Mouse (Mus musculus) midbrain, embryonic 16.5 days (tissue): ENCODE results near the gene Gm648. TPM values are rescaled to one million over a fixed set of nuclear protein-coding genes. Genes with fewer than 3 reads are reported as not detected.

ENCODE experiments used
- ATAC-seq: fragments of 200-750 bp; cut with Nextera tagmentation; 2 replicates; pipeline ENCODE4 v1.8.0; 2017; ENCODE audit warnings: moderate TSS enrichment
- H3K27ac ChIP-seq: fragments of 300-500 bp; sonication (generic); 2 replicates; pipeline ENCODE4 v1.5.1; 2014; ENCODE audit warnings: mild to moderate bottlenecking, low read length, mixed read lengths
- H3K27me3 ChIP-seq: fragments of 300-500 bp; sonication (generic); 2 replicates; pipeline ENCODE4 v1.6.1; 2014; ENCODE audit warnings: low read depth, low read length, mixed read lengths; ENCODE audit not compliant: control insufficient read depth, insufficient read depth
- H3K36me3 ChIP-seq: fragments of 300-500 bp; sonication (generic); 2 replicates; pipeline ENCODE4 v1.6.1; 2014; ENCODE audit warnings: mild to moderate bottlenecking, low read length, moderate library complexity, mixed read lengths; ENCODE audit not compliant: control insufficient read depth, insufficient read depth
- H3K4me1 ChIP-seq: fragments of 300-500 bp; sonication (generic); 2 replicates; pipeline ENCODE4 v1.6.1; 2014; ENCODE audit warnings: mild to moderate bottlenecking, low read length, mixed read lengths; ENCODE audit not compliant: control insufficient read depth, insufficient read depth
- H3K4me2 ChIP-seq: fragments of 300-500 bp; sonication (generic); 2 replicates; pipeline ENCODE4 v1.6.1; 2014; ENCODE audit warnings: mild to moderate bottlenecking, low read length, mixed read lengths
- H3K4me3 ChIP-seq: fragments of 300-500 bp; sonication (generic); 2 replicates; pipeline ENCODE4 v1.5.1; 2014; ENCODE audit warnings: low read depth, mild to moderate bottlenecking, low read length, moderate library complexity, mixed read lengths
- H3K9ac ChIP-seq: fragments of 300-500 bp; sonication (generic); 2 replicates; pipeline ENCODE4 v1.6.1; 2014; ENCODE audit warnings: low read depth, low read length, mixed read lengths
- H3K9me3 ChIP-seq: fragments of 300-500 bp; sonication (generic); replicated peaks from 2 replicates; pipeline ENCODE4 v1.6.1; 2014; ENCODE audit warnings: mild to moderate bottlenecking, low read length, mixed read lengths; ENCODE audit not compliant: control insufficient read depth, poor library complexity, severe bottlenecking
- WGBS: fragments of 180-500 bp; shearing (Covaris S2); extraction: QIAGEN DNeasy Blood & Tissue Kit; methylation state at CpG from one replicate; pipeline ENCODE4 v1.1.7; 2014; 5-methylcytosine and 5-hydroxymethylcytosine counted together
- microRNA-seq: library from miRNA; unstranded; fragments of <30 nt; microRNA quantifications from one replicate; pipeline ENCODE4, GENCODE M21; 2017
- polyA plus RNA-seq: library from polyadenylated mRNA; unstranded; fragments of >200 nt; fragmentation: Nextera tagmentation; extraction: Ambion mirVana; gene quantifications from 2 replicates; pipeline ENCODE4 v1.2.1, GENCODE M21; 2015

Gm648 gene
- polyA plus RNA-seq, 1 experiment from 2014 or later = not detected

- 82% methylated on average over 7 of the region's 7 CpGs for WGBS
- H3K4me1 ChIP-seq = no peaks in the 10 kb centered on the region
- H3K4me2 ChIP-seq = no peak overlapping the region
- no peak for ATAC-seq
- no peak overlapping the region for H3K27ac ChIP-seq
- no peak overlapping the region for H3K9ac ChIP-seq
- H3K4me3 ChIP-seq = no peak overlapping the region
- H3K9me3 ChIP-seq = no peaks in the 10 kb centered on the region
- no peaks in the 10 kb centered on the region for H3K36me3 ChIP-seq
- H3K27me3 ChIP-seq = no peaks in the 10 kb centered on the region
Observed at GRCm38 (mm10) chrX:56497241-56497640, 52.2 kb downstream of the Gm648 start.

Small RNA genes within 50 kb of the gene (microRNA-seq; reads per million reads assigned to microRNA genes)
- gene Mir5116 = not detected

Other genes with a start within 250 kb of the Gm648 start
- gene Zfp449, start 203.2 kb downstream of the Gm648 start, polyA plus RNA-seq = 6.1 and 7.2 TPM in 2 replicates
- gene Smim10l2a, start 175.0 kb downstream of the Gm648 start, polyA plus RNA-seq = 39.4 and 46.0 TPM in 2 replicates
- not detected in 2 replicates for gene Gm2174, start 101.6 kb downstream of the Gm648 start, polyA plus RNA-seq
- 18.2 and 18.3 TPM in 2 replicates for gene Ints6l, start 94.7 kb downstream of the Gm648 start, polyA plus RNA-seq
- gene Gm10477, start 24.9 kb downstream of the Gm648 start, polyA plus RNA-seq = not detected in 2 replicates
- 60.4 and 60.7 TPM in 2 replicates for gene Mmgt1, start 48.5 kb upstream of the Gm648 start, polyA plus RNA-seq
- gene Slc9a6, start 60.2 kb upstream of the Gm648 start, polyA plus RNA-seq = 82.5 and 84.0 TPM in 2 replicates
- 190 and 207 TPM in 2 replicates for gene Fhl1, start 182.2 kb upstream of the Gm648 start, polyA plus RNA-seq